Mouse (Mus musculus) thymus, postnatal 10 days (tissue): Measurements from ENCODE around the gene Procr.
"Not testable (repeated sequence)": the region's sequence is repeated elsewhere in the genome, so short reads cannot be mapped to it uniquely, and the experiment has no call there.

Experiments used
- DNase-seq, 2 experiments: peaks; one replicate each; pipeline ENCODE4 v3.0.0; 2021; ENCODE audit warnings: low spot score in 2 of 2

Procr gene

GRCm38 (mm10) chr2:155751014-155751786, at the start of gene Procr:
TSS of gene Procr (plus strand) at chr2:155751117.
- DNase-seq = no peak

- DNase-seq = no peak
These were observed 49.5 kb upstream of the Procr start for GRCm38 (mm10) chr2:155701399-155701919.

- DNase-seq = no peak
These were observed 47.3 kb upstream of the Procr start for GRCm38 (mm10) chr2:155703630-155704029.

- no peak for DNase-seq
These were observed 43.7 kb upstream of the Procr start for GRCm38 (mm10) chr2:155707251-155707650.

GRCm38 (mm10) chr2:155710557-155710956, 40.4 kb upstream of the Procr start:
- DNase-seq = no peak

- DNase-seq = no peak
These were observed 33.6 kb upstream of the Procr start for GRCm38 (mm10) chr2:155717082-155717990.

GRCm38 (mm10) chr2:155720585-155720984, 30.3 kb upstream of the Procr start:
- no peak for DNase-seq

- no peak for DNase-seq
These were observed 26.9 kb upstream of the Procr start for GRCm38 (mm10) chr2:155724036-155724435.

GRCm38 (mm10) chr2:155724526-155724925, 26.4 kb upstream of the Procr start:
- no peak for DNase-seq

GRCm38 (mm10) chr2:155726302-155726701, 24.6 kb upstream of the Procr start:
- no peak for DNase-seq

GRCm38 (mm10) chr2:155727764-155728395, 23.0 kb upstream of the Procr start:
- DNase-seq = no peak

GRCm38 (mm10) chr2:155728742-155729141, 22.2 kb upstream of the Procr start:
- no peak for DNase-seq

GRCm38 (mm10) chr2:155729158-155729645, 21.7 kb upstream of the Procr start, which contains the start of gene Edem2:
TSS of gene Edem2 (minus strand) at chr2:155729475.
- peak; percentile 88 to 92 for DNase-seq

- no peak for DNase-seq
These were observed 15.8 kb upstream of the Procr start for GRCm38 (mm10) chr2:155735080-155735479.

- DNase-seq = not testable (repeated sequence)
These were observed 15.2 kb upstream of the Procr start, which contains the start of gene Gm17581 for GRCm38 (mm10) chr2:155735766-155736165. TSS of gene Gm17581 (minus strand) at chr2:155735866.

GRCm38 (mm10) chr2:155736936-155737335, 14.0 kb upstream of the Procr start:
- no peak for DNase-seq

- DNase-seq = no peak
These were observed 13.1 kb upstream of the Procr start for GRCm38 (mm10) chr2:155737803-155738202.

GRCm38 (mm10) chr2:155742211-155742610, 8.7 kb upstream of the Procr start:
- no peak for DNase-seq

GRCm38 (mm10) chr2:155742931-155743337, 8.0 kb upstream of the Procr start:
- DNase-seq = no peak

GRCm38 (mm10) chr2:155743351-155743750, 7.6 kb upstream of the Procr start:
- DNase-seq = no peak

- no peak for DNase-seq
These were observed 5.4 kb upstream of the Procr start for GRCm38 (mm10) chr2:155745487-155745886.

GRCm38 (mm10) chr2:155749394-155749793, 1.5 kb upstream of the Procr start:
- no peak for DNase-seq
